Mouse (Mus musculus) spleen, postnatal 36 days (tissue): ENCODE measurements around the gene Bank1.

Experiments used
- DNase-seq, 2 experiments: peaks; one replicate each; pipeline ENCODE4 v3.0.0; 2022; ENCODE audit warnings: low spot score in 2 of 2, mixed read lengths in 1 of 2

The Bank1 gene

DNA sequence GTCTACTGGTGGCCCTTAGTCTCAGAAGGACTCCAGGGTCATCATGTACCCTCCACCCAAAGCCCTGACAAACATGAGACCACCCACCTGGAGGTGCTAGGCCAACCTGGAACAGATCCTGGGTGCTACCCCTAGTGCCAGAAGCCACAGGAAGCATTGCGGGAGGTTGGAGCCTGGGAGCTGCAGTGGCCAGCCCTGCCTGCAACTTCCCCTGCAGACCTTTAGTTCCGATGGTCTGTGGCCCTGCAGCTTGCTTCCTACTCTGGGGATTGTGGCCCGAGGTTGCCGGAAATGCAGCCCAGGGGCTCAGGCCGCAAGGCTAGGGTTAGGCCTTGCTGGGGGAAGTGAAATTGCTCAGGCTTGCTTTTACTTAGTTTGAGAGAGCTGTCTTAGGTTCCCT is at the start of gene Bank1:
Bank1 (minus strand) TSS at position 284 of the 400 bp plus-strand sequence.
- DNase-seq, result peak; percentile 91 to 92

DNA sequence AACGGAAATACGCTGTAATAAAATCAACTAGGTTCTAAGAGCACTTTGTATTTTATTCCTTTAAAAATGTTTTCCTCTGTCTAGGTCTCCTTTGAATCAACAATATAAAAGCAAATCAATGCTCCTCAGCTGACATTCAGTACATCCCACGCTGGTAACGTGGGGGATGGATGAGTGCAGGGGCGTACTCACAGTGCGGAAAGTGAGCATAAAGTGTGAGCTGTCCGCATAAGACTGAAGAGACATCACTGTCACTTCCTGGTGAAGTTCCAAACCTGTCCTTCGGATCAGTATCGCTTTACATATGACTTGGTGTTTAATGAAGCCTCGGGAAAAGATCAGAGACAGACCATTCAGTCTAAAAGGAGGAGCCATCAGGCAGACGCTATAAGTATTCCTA is 44.0 kb upstream of the Bank1 start:
- DNase-seq, result no peak

DNA sequence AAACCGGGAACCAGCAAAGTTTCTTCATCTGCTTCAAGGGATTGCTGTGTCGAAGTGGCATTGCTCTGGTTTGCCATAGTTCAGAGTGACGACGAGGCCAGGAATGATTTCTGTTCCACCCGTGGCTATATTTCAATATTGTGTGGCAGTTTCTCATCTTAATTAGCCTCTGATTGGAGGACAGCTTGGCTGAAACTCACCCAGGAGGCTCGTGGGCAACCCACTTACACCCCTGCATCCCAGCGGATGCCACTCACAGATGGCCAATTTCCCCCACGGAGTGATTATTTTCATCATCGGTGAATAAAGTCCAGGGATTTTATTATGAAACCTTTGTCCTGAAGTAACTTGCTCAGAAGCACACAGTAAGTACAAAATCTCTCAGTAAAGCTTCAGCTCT is 43.6 kb upstream of the Bank1 start:
- no peak for DNase-seq

DNA sequence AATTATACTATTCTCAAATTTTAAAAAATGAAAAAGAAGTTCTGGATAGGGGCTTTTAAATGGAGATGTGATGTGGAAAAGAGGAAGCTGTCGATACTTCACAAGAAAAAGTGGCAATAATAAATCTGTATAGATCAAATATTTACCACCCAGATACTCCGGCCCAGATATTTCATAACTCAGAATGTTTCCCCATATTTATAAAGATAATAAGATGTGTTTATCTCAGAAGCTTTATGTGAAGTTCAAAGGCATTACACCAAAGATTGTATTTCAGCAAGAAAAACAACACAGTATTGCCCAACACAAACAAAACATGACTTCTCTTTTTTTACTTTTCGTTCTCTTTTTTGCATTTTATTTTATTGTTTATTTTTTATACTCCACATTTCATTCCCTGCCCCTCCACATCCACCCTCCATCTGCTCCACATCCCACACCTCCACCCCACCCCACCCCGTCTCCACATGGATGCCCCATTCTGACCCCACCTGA is 42.7 kb upstream of the Bank1 start:
- DNase-seq, result no peak

DNA sequence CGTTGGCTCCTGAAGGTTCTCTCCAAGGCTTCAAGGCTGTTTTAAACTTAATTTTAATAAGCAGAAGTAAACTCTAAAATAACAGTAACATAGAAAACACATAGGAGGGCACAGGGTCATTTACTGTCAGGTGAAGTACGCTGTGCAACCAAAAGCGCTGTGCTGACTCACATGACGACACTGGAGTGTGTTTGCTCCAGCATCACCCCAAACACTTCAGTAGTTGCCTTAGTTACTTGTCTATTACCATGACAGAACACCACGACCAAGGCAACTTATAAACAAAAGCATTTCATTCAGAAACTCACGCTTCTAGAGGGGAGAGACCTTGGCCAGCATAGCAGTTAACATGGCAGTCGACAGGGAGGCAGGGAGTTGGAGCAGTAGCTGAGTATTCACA is 23.8 kb upstream of the Bank1 start:
- DNase-seq, result peak in 1 of 2 experiments; percentile 7

DNA sequence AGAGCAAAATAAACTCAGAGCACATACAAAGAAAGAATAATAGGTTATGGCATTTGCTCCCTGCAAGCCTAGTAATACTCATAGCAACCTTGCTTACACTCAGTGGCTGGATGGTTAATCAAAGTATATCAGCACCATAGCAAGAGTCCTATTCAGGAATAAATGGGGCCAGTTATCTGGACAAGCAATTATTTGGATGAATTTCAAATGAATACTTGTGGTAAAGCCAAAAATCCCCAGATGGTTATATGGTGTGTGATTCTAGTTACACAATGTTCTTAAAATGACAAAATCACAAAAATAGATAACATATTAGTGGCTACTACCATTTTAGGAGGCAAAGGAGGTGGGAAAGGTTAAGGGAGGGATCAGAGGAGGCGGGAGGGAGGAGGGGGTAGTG is 22.7 kb upstream of the Bank1 start:
- no peak for DNase-seq

DNA sequence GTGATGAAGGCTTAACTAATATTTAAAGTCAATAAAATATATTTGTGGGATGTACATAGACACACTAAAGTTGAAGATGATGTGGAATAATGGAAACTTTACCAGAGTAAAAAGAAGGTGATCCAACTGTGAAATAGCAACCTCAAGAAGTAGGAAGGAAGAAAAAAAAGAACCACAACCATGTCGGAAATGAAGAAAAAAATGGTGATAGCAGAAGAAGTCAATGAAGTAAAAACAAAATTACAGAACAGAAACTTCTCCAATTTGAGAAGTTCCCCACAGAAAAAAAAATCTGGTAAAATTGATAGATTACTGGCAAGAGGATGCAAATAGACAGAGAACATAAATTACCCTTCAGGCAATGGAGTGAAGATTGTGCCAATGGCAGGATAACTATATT is 21.4 kb upstream of the Bank1 start:
- peak; percentile 15 to 54 for DNase-seq

DNA sequence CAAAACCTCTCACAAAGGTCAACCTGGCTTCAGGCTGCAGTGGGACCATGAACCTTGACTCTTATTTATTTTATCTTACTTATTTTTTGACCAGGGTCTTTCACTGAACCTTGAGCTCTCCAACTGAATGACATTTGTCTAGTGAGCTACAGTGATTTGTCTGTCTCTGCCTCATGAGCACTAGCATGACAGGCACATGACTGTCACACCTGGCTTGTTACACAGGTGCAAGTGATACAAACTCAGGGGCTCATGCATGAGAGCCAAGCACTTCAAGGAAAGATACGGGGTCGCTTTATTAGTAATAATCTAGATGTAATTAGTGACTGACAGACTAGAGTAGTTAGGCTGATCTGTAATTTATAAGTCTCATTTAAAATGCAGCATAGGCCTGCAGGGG is 16.0 kb upstream of the Bank1 start:
- DNase-seq, result no peak

DNA sequence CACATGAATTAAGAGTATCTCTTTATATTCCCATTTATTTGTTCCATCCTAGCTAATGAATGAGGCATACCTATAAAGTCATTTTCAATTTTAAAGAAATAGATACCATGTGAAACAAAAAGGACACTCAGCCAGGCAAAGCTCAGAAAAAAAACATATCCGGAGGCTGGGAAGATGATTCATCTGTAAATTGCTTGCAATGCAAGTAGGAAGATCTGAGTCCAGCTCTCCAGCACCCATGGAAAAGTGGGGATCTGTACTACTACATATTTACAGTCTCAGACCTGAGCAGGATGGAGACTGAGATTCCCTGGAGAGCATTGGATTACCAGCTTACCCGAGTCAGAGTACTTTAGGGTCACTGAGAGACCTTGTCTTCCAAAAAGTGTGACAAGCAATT is 14.0 kb upstream of the Bank1 start:
- no peak for DNase-seq

DNA sequence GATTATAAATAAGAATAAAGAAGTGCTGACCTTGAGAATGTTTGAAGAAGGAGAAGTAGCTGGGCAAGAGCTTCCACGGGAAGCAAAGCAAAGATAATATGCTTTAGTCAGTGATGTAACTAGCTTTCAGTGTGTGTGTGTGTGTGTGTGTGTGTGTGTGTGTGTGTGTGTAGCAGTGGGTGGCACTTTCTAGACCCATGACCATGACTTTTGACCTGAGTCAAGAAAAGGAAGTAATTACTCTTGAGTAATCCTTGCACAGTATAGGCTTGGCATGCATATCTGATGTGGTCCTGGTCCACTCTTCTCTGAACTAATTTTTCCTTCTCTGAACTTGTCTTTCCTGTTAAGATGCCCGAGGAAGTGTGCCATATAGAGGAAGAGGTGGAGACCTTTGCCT is 5.3 kb upstream of the Bank1 start:
- DNase-seq, result peak; percentile 61 to 72

DNA sequence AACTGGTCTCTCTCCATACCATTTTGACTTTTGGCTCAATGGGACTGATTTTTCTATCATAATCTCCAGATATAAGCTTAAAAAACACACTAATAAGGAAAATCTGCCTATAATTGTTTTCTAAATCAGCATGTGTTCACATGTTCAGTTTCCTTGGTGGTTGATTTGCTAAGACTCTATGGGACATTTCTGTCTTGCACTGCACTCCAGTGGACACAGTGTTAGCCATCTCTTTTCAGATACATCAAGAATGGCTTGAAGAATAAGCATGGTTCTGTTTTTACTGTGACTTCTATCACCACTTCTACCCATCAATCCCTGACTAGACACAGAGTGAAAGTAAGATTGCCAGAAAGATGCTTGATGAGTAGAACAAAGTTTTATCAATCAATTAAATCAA is 4.2 kb upstream of the Bank1 start:
- no peak for DNase-seq

DNA sequence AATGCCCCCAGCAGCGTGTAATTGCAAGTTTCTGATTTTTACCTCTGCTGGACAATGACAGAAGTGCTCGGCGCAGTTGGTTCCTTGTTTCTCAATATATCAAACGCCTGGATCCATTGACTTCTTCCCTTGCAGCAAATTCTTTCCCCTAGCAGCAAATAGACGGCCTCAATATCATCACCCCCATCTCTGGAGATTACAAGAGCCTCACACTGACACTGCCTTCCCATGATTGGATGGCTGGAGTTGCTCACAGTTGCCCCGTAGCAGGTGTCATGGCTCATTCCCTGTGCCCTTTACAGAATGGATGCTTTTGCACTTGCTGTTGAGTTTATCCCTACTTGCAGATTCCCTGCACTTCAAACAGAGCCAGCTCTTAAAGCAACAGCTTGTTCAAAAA is 3.3 kb upstream of the Bank1 start:
- DNase-seq, result no peak

DNA sequence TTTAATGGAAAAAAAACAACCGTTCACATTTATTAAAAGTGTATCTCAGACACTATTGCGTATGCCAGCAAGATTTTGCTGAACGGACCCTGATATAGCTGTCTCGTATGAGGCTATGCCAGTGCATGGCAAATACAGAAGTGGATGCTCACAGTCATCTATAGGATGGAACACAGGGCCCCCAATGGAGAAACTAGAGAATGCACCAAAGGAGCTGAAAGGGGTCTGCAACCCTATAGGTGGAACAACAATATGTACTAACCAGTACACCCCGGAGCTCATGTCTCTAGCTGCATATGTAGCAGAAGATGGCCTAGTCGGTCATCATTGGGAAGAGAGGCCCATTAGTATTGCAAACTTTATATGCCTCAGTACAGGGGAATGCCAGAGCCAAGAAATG is 1.1 kb downstream of the Bank1 start:
- peak; percentile 67 to 69 for DNase-seq

DNA sequence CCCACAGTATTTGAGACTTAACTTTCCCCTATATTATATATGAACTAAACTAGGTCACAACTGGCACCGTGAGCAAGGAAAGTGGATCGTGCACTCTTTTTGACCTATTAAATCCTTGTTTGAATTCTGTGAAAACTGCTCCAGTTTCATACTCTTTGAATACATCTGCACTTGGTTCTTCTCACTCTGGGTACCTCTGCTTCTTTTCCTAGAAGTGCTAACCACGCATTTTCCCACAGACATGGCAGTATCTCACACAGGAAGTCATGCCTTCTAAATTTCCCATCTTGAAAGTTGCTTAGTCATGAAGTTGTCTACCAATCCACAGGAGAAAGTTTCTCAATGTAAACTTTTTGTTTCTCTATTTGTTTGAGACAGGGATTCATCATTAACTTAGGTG is 3.9 kb downstream of the Bank1 start:
- DNase-seq, result no peak

DNA sequence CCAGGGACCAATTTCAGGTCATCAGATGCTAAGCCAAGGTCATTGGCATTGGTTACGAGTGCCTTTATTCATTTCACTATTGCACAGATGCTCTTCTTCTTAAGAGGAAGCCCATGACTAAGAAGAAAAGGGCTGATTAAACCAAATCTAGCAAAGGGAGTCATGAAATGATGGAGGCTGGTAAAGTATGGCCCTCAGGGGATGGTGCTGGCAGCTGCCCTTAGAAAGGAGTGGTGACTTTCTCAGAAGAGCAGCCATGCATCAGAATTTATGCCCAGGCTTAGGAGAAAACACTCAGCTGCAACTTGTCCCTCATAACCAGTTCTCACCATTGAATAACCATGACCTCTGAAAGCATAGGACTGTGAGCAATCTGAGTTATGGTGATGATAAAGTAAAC is 17.4 kb downstream of the Bank1 start:
- DNase-seq, result peak in 1 of 2 experiments; percentile 34

DNA sequence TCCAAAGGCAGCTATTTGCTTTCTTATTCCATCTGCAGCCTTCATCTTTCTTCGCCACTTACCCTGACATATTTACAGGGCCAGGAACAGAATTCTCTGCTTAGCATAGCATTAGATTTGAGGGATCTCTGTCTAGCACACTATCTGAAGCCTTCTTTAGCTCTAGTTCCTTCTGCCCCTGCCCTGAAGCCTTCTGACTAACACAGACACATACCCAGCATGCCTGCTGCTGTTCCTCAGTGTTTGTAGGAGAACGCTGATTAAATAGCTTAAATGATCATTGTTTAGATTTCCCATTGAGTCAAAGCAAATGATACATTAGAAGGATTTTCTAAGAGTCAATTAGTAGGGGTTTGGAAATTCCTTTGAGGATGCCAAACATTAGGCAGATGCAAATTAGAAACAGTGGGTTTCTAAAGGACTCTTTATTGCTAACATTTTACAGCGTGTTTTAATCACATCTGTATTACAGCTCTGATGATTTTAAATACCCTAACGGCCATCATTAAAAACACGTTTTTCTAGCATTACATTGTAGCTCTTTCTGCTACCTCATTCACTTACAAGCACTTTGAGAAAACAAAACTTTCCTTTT is 19.2 kb downstream of the Bank1 start:
- no peak for DNase-seq

DNA sequence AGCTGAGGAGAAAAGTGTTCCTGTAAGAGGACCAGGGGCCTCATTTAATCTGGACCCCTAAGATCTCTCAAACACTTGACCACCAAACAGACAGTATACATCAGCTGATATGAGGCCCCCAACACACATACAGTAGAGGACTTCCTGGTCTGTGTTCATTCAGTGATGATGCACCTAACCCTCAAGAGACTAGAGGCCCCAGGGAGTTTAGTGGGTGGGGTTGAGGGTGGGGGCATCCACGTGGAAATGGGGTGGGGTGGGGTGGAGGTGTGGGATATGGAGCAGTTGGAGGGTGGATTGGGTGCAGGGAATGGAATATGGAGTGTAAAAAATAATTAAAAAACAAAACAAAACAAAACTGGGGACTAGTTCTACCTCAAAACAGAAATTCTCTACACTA is 23.3 kb downstream of the Bank1 start:
- peak; percentile 61 to 62 for DNase-seq

DNA sequence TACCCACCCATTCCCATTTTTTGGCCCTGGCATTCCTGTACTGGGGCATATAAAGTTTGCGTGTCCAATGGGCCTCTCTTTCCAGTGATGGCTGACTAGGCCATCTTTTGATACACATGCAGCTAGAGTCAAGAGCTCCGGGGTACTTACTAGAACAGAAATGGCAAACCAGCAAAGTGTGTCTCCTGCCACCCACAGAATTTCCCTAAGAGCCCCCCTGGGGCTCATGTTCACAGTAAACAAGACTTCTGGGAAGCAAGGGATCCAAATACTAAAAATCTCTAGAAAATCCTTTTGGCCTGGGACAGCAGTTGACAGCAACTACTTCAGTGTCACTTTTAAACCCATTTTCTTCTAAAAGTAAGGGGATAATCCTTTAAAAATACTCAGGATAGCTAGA is 25.1 kb downstream of the Bank1 start:
- DNase-seq, result peak; percentile 81 to 86

DNA sequence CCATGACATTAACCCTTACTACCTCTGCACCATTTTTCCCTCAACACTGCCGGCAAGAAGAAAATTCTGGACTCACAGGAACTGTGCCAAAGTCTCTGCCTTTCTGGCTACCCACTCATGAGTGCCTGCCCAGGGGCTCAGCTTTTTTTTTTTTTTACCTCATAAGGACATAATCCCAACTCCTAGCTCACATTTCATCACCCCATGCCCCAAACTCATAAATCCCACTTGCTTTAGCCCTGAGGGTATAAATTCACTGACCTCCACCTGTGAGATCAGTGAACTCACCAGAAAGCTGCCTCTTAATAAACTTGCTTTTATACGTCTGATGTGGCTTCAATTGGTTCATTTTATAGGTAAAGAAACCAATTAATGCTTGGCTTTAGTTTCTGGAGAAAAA is 28.5 kb downstream of the Bank1 start:
- no peak for DNase-seq

DNA sequence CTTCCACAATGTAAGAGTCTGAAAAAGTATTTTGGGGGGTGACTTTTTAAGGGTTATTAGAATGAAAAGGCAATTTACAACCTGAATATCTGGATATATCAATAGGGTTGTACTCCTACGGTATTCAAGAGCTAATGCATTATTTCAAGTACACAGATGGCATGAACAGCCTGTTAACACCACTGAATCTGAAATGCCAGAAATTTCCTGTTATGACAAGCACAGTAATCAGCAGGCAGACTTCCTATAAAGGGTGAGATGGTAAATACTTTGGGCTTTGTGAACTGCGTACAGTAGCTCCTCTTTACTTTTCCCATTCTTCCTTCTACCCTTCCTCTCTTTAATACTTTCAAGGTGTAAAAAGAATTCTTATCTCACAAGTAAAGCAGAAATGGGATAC is 30.6 kb downstream of the Bank1 start:
- no peak for DNase-seq

DNA sequence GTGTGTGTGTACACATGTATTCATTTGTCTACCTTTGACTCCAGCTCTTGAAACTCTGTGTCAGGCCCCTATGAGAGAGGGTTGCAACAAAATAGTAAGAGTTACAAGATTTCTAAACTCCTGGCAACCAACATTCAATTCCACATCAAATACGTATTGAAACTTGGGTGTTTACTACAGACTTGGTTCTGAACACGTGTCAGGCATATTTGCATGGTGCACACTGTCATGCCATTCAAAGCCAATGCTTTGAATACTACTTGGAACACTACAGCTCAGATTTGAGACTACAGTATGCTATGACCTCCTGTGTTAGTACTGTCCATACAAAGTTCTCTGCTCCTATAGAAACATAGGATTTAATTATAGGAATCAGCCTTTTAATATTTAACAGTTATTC is 38.0 kb downstream of the Bank1 start:
- no peak for DNase-seq

DNA sequence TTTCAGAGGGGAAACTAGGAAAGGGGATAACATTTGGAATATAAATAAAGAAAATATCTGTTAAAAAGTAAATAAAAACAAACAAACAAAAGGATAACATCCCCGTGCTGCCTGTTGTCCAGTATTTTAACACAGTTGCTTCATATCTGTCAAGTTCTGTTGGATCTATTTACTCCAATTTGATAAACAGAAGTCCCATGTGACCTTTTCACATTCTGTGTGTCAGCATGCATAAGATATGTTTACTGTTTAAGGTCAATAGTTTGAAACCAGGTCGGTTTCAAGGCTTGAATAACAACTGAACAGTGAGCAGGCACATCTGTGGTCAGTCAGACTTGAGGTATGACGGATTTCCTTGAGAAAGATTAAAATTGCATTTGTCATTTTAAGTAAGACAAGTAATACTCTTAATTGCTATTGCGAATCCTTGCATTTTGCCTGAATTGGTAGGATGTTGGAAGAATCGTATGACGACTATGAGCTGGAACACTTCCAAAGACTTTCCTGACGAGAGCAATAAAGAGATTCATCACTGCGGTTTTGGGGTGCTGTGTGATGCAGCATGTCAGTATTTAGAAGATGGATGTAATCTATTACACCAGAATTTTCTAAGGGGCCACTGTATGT is 60.8 kb downstream of the Bank1 start:
- DNase-seq, result no peak

DNA sequence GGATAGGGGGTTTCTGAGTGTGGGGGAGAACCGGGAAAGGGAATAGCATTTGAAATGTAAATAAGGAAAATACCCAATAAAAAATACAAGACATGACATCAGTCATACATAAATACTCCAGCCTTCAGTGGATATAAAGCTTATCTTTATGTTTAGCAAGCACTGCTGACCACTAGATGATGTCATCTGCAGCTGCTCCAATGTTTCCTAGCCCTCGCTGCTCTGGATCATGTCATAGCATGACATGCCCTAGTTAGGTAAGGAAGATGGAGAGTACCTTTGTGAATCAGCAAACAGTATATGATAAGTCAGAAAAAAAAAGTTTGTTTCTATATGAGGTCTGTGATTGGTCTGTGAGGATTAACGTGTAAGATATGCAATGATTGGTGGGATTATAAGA is 68.1 kb downstream of the Bank1 start:
- no peak for DNase-seq

DNA sequence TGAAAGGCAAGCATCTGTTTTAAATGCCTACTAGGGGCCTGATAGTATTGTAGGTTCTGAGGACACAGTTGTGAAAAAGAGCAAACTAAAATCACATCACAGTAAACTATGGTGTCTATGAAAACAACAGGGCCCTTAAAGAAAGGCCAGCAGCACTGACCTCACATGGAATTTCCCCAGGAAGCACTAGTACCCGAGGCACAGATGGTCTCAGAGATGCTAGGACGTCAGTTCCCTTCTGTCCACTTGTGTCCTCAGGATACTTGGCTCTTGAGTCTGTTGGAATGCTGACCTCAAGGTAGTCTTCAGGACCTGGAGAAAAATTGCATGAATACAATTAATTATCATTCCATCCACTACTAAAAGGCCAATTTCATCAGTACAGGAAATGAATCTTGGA is 71.2 kb downstream of the Bank1 start:
- no peak for DNase-seq
